Mouse (Mus musculus) intestine, postnatal 0 days (tissue): ENCODE measurements around the gene Igdcc4. TPM values are rescaled to one million over a fixed set of nuclear protein-coding genes. Genes with fewer than 3 reads are reported as not detected.
A peak's percentile ranks its signal among the peaks of the same experiment; 100 is the strongest.
"Not testable (repeated sequence)": the region's sequence is repeated elsewhere in the genome, so short reads cannot be mapped to it uniquely, and the experiment has no call there.

Source experiments
- ATAC-seq: fragments of 200-750 bp; cut with Nextera tagmentation; 2 replicates; pipeline ENCODE4 v1.8.0; 2017; ENCODE audit warnings: mild to moderate bottlenecking, moderate TSS enrichment, moderate library complexity
- H3K27ac ChIP-seq: fragments of 300-500 bp; sonication (generic); 2 replicates; pipeline ENCODE4 v1.5.1; 2014; ENCODE audit warnings: mild to moderate bottlenecking, low read depth, low read length, moderate library complexity
- H3K27me3 ChIP-seq: fragments of 300-500 bp; sonication (generic); replicated peaks from 2 replicates; pipeline ENCODE4 v1.6.1; 2014; ENCODE audit warnings: low read length, mixed read lengths; ENCODE audit not compliant: control insufficient read depth, insufficient read depth
- H3K36me3 ChIP-seq: fragments of 300-500 bp; sonication (generic); 2 replicates; pipeline ENCODE4 v1.6.1; 2014; ENCODE audit warnings: mild to moderate bottlenecking, moderate library complexity; ENCODE audit not compliant: control insufficient read depth, insufficient read depth
- H3K4me1 ChIP-seq: fragments of 300-500 bp; sonication (generic); replicated peaks from 2 replicates; pipeline ENCODE4 v1.6.1; 2014; ENCODE audit warnings: antibody characterized with exemption, low read length, mixed read lengths; ENCODE audit not compliant: control insufficient read depth, insufficient read depth
- H3K4me2 ChIP-seq: fragments of 300-500 bp; sonication (generic); replicated peaks from 2 replicates; pipeline ENCODE4 v1.6.1; 2014; ENCODE audit warnings: low read depth, mild to moderate bottlenecking, moderate library complexity
- H3K4me3 ChIP-seq: fragments of 300-500 bp; sonication (generic); 2 replicates; pipeline ENCODE4 v1.5.1; 2014; ENCODE audit warnings: low read depth, low read length
- H3K9ac ChIP-seq: fragments of 300-500 bp; sonication (generic); 2 replicates; pipeline ENCODE4 v1.6.1; 2014; ENCODE audit warnings: mild to moderate bottlenecking, low read depth, low read length
- H3K9me3 ChIP-seq: fragments of 300-500 bp; sonication (generic); 2 replicates; pipeline ENCODE4 v1.6.1; 2016; ENCODE audit warnings: mixed run types; ENCODE audit not compliant: control insufficient read depth
- CTCF ChIP-seq: sonication (generic); IDR thresholded peaks from 2 replicates; pipeline ENCODE4 v1.5.1; 2016; ENCODE audit warnings: low read depth, mild to moderate bottlenecking, control low read depth, antibody characterized with exemption, moderate library complexity
- WGBS: fragments of 180-500 bp; shearing (Covaris S2); extraction: QIAGEN DNeasy Blood & Tissue Kit; methylation state at CpG from one replicate; pipeline ENCODE4 v1.1.7; 2014; 5-methylcytosine and 5-hydroxymethylcytosine counted together
- polyA plus RNA-seq: library from polyadenylated mRNA; unstranded; fragments of >200 nt; fragmentation: Nextera tagmentation; extraction: Ambion mirVana; gene quantifications from 2 replicates; pipeline ENCODE4 v1.2.1, GENCODE M21; 2015

The Igdcc4 gene
- polyA plus RNA-seq, 1 experiment from 2014 or later = 4.5 TPM

DNA sequence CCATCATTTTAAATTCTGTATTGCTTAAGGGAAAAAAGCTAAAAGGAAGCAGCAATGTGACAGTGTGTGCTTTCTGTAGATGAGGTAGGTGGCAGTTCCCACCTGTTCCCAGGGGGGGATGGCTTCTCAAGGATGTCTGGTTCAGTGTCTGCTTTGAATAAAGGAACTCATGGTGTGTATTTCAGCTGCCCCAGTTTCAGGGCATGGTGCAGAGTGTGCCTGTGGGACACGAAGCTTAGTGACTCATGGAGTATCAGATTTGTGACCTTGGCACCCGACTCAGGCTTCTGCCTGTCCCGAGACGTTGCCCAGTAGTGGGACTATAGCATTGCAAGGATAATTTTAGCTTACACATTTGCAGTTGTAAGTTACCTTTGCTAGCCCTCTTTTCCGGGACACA is 23.8 kb upstream of the Igdcc4 start:
- no peak overlapping the region for H3K4me3 ChIP-seq
- H3K4me1 ChIP-seq = no peaks in the 10 kb centered on the region
- H3K27me3 ChIP-seq = no peaks in the 10 kb centered on the region
- H3K27ac ChIP-seq = no peak overlapping the region
- peaks cover 71% of the 10 kb centered on the region for H3K36me3 ChIP-seq
- H3K4me2 ChIP-seq = no peak overlapping the region
- TF ChIP-seq CTCF = no peak
- WGBS = 81% methylated on average over 5 of the region's 5 CpGs
- no peak for ATAC-seq
- no peaks in the 10 kb centered on the region for H3K9me3 ChIP-seq
- H3K9ac ChIP-seq = no peak overlapping the region

DNA sequence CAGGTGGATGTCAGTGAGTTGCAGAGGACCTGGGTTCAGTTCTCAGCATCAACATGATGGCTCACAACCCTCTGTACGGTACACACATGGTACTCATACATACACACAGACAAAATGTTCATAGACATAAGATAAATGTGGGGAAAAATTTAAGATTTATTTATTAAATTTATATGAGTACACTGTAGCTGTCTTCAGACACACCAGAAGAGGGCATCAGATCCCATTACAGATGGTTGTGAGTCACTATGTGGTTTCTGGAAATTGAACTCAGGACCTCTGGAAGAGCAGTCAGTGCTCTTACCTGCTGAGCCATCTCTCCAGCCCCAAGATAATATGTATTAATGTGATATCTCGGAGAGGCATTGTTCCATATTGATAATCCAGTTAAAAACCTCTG is 21.1 kb upstream of the Igdcc4 start:
- not testable (repeated sequence) for H3K9ac ChIP-seq, H3K4me3 ChIP-seq, H3K27ac ChIP-seq, H3K27me3 ChIP-seq, ATAC-seq, H3K4me1 ChIP-seq, H3K4me2 ChIP-seq, H3K9me3 ChIP-seq
- WGBS = 92% methylated on average over 2 of the region's 2 CpGs
- H3K36me3 ChIP-seq = peaks cover 70% of the 10 kb centered on the region

DNA sequence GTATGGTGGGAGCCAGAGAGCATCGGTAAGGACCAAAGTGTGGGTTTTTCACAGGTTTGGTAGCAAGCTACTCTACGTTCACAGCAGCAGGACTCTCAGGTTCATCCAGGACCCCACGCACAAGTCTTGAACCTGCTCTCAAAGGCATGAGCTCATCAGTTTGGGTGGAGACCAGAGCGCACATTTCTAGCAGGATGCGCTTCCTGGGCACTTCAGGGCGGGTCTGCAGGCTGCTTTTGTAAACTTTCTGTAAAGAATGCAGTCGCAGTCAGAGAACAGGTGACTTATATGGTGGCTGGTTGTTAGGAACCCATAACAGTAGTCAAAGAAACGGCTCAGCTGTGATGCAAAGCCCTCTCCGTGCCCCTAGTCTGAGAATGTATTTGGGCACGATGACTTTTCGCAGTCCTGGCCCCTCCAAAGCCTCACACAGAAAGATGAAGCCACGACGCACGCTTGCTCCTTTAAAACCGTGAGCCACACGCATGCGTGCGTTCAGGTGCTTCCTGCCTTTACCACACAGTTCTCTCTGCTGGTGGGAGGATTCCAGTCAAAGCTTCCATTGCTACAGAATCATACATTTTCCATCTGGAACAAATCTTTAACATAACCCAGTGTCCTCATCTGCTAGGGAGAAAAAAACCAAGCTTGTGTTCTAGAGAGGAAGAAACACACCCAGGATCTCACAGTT is 18.1 kb upstream of the Igdcc4 start:
- ATAC-seq = no peak
- TF ChIP-seq CTCF = no peak
- H3K4me1 ChIP-seq = no peaks in the 10 kb centered on the region
- no peak overlapping the region for H3K4me3 ChIP-seq
- H3K36me3 ChIP-seq = peaks cover 52% of the 10 kb centered on the region
- no peak overlapping the region for H3K27ac ChIP-seq
- no peak overlapping the region for H3K9ac ChIP-seq
- no peak overlapping the region for H3K4me2 ChIP-seq
- H3K9me3 ChIP-seq = no peaks in the 10 kb centered on the region
- H3K27me3 ChIP-seq = no peaks in the 10 kb centered on the region
- WGBS = 81% methylated on average over 18 of the region's 18 CpGs

DNA sequence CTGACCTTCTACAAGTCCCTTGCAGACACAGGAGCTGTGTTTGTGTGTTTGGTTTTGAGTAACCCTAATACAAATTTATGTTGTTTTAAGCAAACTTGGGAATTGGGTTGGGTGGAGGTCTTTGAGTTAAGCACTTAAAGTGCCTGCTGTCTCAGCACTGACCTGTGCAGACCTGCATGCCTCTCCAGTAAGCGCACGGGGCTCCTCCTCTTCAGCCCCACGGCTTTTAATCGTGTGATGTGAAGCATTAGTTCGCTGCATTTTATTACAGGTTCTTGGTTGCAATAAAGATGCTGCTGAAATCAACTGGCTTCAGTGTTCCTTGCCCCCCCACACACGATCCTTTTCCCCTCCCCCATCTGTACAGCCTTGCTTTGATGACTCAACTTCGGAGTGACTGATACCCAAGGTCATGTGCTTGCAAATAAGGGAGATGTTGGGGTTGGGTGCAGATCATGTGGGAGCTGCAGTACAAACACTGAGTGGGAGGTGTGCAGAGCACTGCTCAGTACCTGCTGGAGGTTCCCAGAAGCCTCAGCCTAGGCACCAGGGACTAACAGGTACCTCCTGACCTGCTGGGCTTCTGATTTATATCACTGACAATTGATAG is 17.0 kb upstream of the Igdcc4 start:
- no peaks in the 10 kb centered on the region for H3K9me3 ChIP-seq
- H3K4me2 ChIP-seq = no peak overlapping the region
- H3K27me3 ChIP-seq = no peaks in the 10 kb centered on the region
- TF ChIP-seq CTCF = no peak
- WGBS = 45% methylated on average over 7 of the region's 7 CpGs
- peak; percentile 57; the same call in 1 of the 2 replicates for ATAC-seq
- H3K36me3 ChIP-seq = peaks cover 41% of the 10 kb centered on the region
- no peak overlapping the region for H3K27ac ChIP-seq
- H3K4me3 ChIP-seq = no peak overlapping the region
- no peaks in the 10 kb centered on the region for H3K4me1 ChIP-seq
- H3K9ac ChIP-seq = no peak overlapping the region

DNA sequence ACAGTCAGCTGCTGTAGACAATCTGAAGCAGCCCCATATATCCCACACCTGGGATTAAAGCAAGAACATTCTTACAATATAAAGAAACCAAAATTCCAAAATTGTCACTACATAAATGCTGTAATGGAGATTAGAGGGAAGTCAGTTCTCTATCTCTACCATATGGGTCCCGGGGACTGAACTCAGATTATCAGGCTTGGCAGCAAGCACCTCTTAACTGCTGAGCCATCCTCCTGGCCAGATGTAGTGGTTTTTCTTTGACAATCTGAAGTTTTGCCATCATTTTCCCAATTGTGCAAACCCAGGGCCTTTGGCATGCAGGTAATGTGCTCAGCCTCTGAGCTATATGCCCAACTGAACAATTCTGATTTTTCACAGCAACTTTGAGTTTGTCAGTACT is 16.0 kb upstream of the Igdcc4 start:
- ATAC-seq = no peak
- no peak for TF ChIP-seq CTCF
- 88% methylated on average over 1 of the region's 1 CpGs for WGBS

DNA sequence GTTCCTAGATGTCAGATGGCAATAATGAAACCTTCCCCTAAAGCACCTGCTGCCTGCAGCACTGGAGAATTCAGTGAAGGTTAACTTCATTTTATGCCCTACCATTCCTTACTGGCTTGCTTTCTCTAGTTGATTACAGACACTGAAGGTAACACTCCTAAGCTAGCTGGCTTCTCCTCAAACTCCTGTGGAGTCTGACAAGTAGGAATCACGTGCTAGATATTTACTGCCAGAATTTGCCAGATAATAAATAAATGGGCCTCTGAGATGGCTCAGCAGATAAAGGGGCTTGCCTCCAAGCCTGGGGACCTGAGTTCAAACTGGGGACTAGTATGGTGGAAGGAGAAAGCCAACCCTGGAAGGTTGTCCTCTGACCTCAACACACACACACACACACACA is 14.5 kb upstream of the Igdcc4 start:
- no peaks in the 10 kb centered on the region for H3K9me3 ChIP-seq
- no peak overlapping the region for H3K4me2 ChIP-seq
- H3K36me3 ChIP-seq = peaks cover 20% of the 10 kb centered on the region
- H3K4me3 ChIP-seq = no peak overlapping the region
- H3K9ac ChIP-seq = no peak overlapping the region
- H3K4me1 ChIP-seq = no peaks in the 10 kb centered on the region
- no peak for ATAC-seq
- no peak for TF ChIP-seq CTCF
- no peak overlapping the region for H3K27ac ChIP-seq
- 24% methylated on average over 1 of the region's 1 CpGs for WGBS
- H3K27me3 ChIP-seq = no peaks in the 10 kb centered on the region

More for the DNA sequence above, 16.0 kb upstream of the Igdcc4 start:
- Histone ChIP-seq H3K36me3 (peaks cover 31% of the 10 kb centered on the region), H3K27ac (no peak overlapping the region), H3K27me3 (no peaks in the 10 kb centered on the region), H3K4me1 (no peaks in the 10 kb centered on the region), H3K9ac (no peak overlapping the region), H3K4me2 (no peak overlapping the region), H3K9me3 (no peaks in the 10 kb centered on the region), H3K4me3 (no peak overlapping the region)
